Comparison of ENCODE assay signal across 8 mouse cellular contexts in the genomic region with DNA sequence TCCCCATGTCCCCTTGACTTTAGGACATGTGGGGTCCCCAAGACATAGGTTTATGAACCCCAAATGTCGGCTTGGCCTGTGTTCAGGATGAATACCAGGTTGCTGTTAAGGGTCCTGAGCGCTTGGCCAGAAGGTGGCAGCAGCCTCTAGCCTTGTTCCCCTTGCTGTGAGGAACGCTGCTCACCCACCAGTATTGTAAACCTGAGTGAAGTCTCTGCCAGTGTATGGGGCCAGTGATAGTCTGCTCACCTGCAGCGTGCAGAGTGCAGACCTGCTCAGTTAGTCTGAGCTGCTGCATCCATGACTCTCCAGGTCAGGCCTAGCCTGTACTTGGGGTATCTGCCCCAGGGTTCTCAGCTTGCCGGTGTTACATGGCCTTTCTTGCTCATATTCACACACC. TPM values are rescaled to one million over a fixed set of nuclear protein-coding genes. Genes with fewer than 3 reads are reported as not detected.
DNase-seq lines count a peak whose midpoint lies in the region; ATAC-seq and TF ChIP-seq lines count a peak whose summit lies in the region.

No protein-coding gene starts in this region.

- peak; percentile 60 for ATAC-seq in forebrain, postnatal 0 days
- peak; percentile 90 for ATAC-seq in neutrophil, adult 5-6 weeks (ENCODE audit: extremely low read depth, insufficient number of reproducible peaks, low FRiP score, poor library complexity, severe bottlenecking)

- DNase-seq in CD8-positive naive resting alpha-beta T cell, adult 2 months (ENCODE audit: low read depth in 2 of 2, low spot score in 2 of 2): peak; percentile 78 to 79
- peak; percentile 71 for DNase-seq in c-Kit-positive CD71-negative TER-119-negative erythroid progenitor cells, embryonic 14.5 days (ENCODE audit: low read depth)
- DNase-seq in forebrain, postnatal 0 days: peak; percentile 75
- DNase-seq in heart, postnatal 4 days: peak; percentile 80
- peak; percentile 80 to 81 for DNase-seq in layer of hippocampus, adult 2 months (ENCODE audit: low spot score in 2 of 2)
- peak; percentile 71 to 79 for DNase-seq in lung, adult 18-20 months
- peak; percentile 90 for DNase-seq in thymus, adult 2 months

- H3K4me3 ChIP-seq in forebrain, postnatal 0 days (ENCODE audit: low read depth, low read length): no peak overlapping the region
- peak overlapping the region; percentile 72 for H3K4me3 ChIP-seq in layer of hippocampus, adult 2 months
- peak overlapping the region; percentile 99 for H3K4me3 ChIP-seq in thymus, adult 2 months (ENCODE audit: control insufficient read depth, insufficient read depth, low read length)

- no peak overlapping the region for H3K4me2 ChIP-seq in forebrain, postnatal 0 days (ENCODE audit: low read depth)

- H3K4me1 ChIP-seq in forebrain, postnatal 0 days (ENCODE audit: insufficient read depth): peaks cover 13% of the 10 kb centered on the region; the same call in 1 of the 2 replicates
- peaks cover 21% of the 10 kb centered on the region for H3K4me1 ChIP-seq in thymus, adult 2 months (replicated peaks; ENCODE audit: control insufficient read depth, insufficient read depth, low read length)

- 0 out of 2 replicates have a peak, but pooled peaks cover 5% of the 10 kb centered on the region for H3K27me3 ChIP-seq in forebrain, postnatal 0 days (ENCODE audit: insufficient read depth, low read length)
- no peaks in the 10 kb centered on the region for H3K27me3 ChIP-seq in thymus, adult 2 months (ENCODE audit: control insufficient read depth, insufficient read depth, low read length)

- no peaks in the 10 kb centered on the region for H3K36me3 ChIP-seq in forebrain, postnatal 0 days (ENCODE audit: insufficient read depth)
- H3K36me3 ChIP-seq in thymus, adult 2 months (ENCODE audit: control insufficient read depth, insufficient read depth, low read length): no peaks in the 10 kb centered on the region

- no peaks in the 10 kb centered on the region for H3K9me3 ChIP-seq in forebrain, postnatal 0 days (ENCODE audit: low read length)

- H3K9ac ChIP-seq in forebrain, postnatal 0 days: no peak overlapping the region

- WGBS in forebrain, postnatal 0 days: 38% methylated on average over 5 of the region's 5 CpGs
- 7% methylated on average over 5 of the region's 5 CpGs for WGBS in thymus, adult 2 months

- TF ChIP-seq CTCF in forebrain, postnatal 0 days (IDR thresholded peaks at IDR 0.05; ENCODE audit: low read depth): peak; percentile 88
- peak; percentile 94 for TF ChIP-seq CTCF in layer of hippocampus, adult 2 months (conservative IDR thresholded peaks at IDR 0.05)
- TF ChIP-seq CTCF in thymus, adult 2 months (IDR thresholded peaks at IDR 0.05; ENCODE audit: borderline replicate concordance, control insufficient read depth, extremely low read depth, insufficient read depth, low read length, poor library complexity): peak; percentile 89; the same call in 1 of the 2 replicates

- no peak overlapping the region for H3K27ac ChIP-seq in forebrain, postnatal 0 days (ENCODE audit: low read depth, low read length)
- H3K27ac ChIP-seq in layer of hippocampus, adult 2 months: peak overlapping the region; percentile 97
- H3K27ac ChIP-seq in thymus, adult 2 months (ENCODE audit: control insufficient read depth, insufficient read depth, low read length): peak overlapping the region; percentile 62

- peak; percentile 30; the same call in 1 of the 2 replicates for TF ChIP-seq POLR2A in thymus, adult 2 months (IDR thresholded peaks at IDR 0.05; ENCODE audit: control insufficient read depth, extremely low read depth, insufficient read depth, low read length, poor library complexity)

RNA-seq across cellular contexts. Expression of a gene that starts 0.5 kb away (rescaled TPM):
- 14.4 and 16.8 TPM in 2 replicates for total RNA-seq in forebrain, postnatal 0 days (2014; rRNA removed)
- polyA plus RNA-seq in forebrain, postnatal 0 days (2015; fragmentation: Nextera tagmentation; extraction: Ambion mirVana): 21.3 and 23.2 TPM in 2 replicates
- 10 to 100 TPM; 24.3 to 26.8 TPM for total RNA-seq in heart, postnatal 4 days (2021)
- total RNA-seq in layer of hippocampus, adult 2 months (2021): 10 to 100 TPM; 57.2 to 61.5 TPM
- 10.1 and 10.8 TPM in 2 replicates for total RNA-seq in neutrophil, adult 5-6 weeks (2017)
- polyA plus RNA-seq in thymus, adult 2 months (2012; rRNA removed): 261 and 288 TPM in 2 replicates

RNA-seq across cellular contexts. Expression of a gene that starts 34.2 kb away (rescaled TPM):
- 0.29 TPM in 1 of 2 replicates, not detected in the other for total RNA-seq in forebrain, postnatal 0 days (2014; rRNA removed)
- 0.11 and 0.19 TPM in 2 replicates for polyA plus RNA-seq in forebrain, postnatal 0 days (2015; fragmentation: Nextera tagmentation; extraction: Ambion mirVana)
- 1 to 10 TPM in 1 of 2 experiments, under 1 TPM in 1; 0.88 to 1.1 TPM for total RNA-seq in heart, postnatal 4 days (2021)
- total RNA-seq in layer of hippocampus, adult 2 months (2021): not detected
- 1.5 TPM in 1 of 2 replicates, not detected in the other for total RNA-seq in neutrophil, adult 5-6 weeks (2017)
- polyA plus RNA-seq in thymus, adult 2 months (2012; rRNA removed): 0.27 and 0.70 TPM in 2 replicates
